Mouse (Mus musculus): Measurements from ENCODE around the gene Ankrd34a. TPM values are rescaled to one million over a fixed set of nuclear protein-coding genes. Genes with fewer than 3 reads are reported as not detected.
"Not testable (repeated sequence)": the region's sequence is repeated elsewhere in the genome, so short reads cannot be mapped to it uniquely, and the experiment has no call there.

The Ankrd34a gene
- total RNA-seq, 2 experiments from 2014 or later: 0.59 to 0.92 TPM

DNA sequence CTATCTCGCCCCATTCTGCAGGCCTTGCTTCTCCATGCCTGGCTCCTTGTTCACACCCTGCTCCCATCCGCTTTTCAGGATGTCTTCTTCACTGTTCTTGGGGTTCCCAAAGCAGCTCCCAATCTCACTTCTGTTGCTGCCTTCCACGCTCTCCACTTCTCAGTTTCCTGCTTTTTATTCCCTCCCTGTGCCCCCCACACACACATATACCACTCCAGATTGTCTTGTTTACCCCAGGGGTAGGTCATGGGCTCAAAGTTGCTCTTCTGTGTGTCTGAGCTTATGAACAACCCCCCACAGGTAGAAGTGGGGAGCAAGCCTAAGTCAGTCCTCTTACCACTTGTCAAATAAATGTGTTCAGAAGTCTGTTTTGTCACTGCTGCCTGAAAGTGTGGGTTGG lies 3.0 kb downstream of the Ankrd34a start:
- intact Hi-C loops (cut with DNase I): loop anchor here (5.0 kb wide), 1 partner anchor 38 kb away; the partner anchor contains the start of genes Gm42957 and Pex11b
- DNase-seq: no peak

DNA sequence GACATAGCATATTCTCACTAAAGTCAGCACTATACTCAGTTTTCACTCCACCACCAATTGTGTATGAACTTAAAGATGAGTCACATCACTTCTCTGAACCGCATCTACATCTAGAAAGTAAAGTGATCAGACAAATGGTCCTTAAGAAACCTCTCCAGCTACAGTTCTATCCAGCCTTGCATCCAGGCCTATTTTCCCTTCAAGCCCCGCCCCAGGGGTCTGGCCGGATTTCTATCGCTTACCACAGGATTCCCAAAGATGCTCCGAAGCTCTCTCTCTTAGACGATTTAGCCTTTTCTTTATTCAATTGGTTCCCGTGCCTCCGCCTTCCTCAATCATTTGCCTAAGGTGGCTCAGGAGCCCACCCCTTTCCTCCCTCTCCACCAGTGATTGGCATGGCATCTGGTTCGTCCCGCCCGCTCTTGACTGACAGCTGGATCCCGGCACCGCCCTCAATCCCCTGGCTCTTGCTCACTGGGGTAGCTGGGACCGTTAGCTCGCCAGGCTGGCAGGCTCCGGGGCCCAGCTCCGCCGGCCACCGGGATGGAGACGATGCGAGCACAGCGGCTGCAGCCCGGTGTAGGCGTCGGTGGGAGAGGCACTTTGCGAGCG lies 4.3 kb downstream of the Ankrd34a start, which contains the start of gene Lix1l:
Gene Lix1l, plus strand, starts transcription at position 511 of the 612 bp plus-strand sequence.
- intact Hi-C loops (cut with DNase I): no loop called here
- DNase-seq: peak; percentile 90 to 93

DNA sequence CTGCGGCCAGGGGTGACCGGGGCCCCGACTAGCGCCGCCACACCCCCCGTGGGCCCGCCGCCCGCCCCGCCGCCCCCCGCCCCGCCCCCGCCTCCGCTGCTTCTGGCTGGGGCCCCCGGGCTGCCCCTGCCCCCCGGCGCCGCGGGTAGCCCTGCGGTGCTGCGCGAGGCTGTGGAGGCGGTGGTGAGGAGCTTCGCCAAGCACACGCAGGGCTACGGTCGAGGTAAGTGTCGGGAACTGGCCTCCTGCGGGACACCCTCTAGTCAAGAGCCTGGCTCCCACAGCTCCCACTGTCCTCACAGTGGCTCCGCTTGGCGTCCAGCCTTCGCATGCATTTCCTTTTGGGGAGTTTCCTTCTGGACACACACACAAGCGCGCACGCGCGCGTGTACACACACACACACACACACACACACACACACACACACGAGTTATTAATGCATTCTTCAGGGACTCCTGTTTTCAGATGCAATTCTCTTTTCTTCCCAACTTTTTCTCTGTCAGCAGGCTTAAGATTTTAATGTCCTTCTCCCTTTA lies 4.9 kb downstream of the Ankrd34a start:
- peak; percentile 54 to 69 for DNase-seq
- intact Hi-C loops (cut with DNase I): no loop called here

DNA sequence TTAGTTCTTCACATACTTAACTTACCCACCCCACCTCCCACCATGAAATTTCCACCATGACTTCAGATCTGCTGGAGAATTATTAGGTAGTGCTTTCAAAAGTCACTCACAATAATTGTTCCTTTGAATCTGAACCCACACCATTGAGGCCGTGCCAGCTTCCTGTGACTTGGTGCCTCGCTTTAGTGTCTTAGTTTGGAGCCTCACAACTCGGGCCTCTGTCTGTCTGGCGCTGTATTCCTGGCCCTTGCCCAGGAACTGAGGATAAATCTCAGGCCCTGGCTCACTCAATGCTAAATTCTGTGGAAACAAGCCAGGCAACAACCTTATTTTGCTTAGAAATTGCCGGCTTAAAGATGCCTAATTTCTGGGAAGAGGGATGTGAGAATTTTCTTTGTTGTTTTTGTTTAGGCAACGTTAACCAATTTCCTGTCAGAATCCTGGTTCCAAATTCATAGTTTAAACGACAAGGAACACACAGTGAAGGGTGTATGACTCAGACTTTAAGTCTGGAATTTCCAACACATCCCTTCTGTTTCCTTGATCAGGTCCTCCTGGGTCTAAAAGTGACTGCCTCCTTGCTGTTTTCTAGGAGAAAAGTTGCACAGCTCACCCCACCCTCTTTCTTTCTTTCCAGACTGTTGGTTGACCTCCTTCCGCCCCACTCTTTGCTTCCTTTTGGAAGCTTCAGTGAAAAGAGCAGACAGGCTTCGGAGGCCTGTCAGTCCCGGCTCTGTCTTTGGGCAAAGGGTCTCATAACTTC lies 5.7 kb downstream of the Ankrd34a start:
- DNase-seq: no peak
- intact Hi-C loops (cut with DNase I): no loop called here

DNA sequence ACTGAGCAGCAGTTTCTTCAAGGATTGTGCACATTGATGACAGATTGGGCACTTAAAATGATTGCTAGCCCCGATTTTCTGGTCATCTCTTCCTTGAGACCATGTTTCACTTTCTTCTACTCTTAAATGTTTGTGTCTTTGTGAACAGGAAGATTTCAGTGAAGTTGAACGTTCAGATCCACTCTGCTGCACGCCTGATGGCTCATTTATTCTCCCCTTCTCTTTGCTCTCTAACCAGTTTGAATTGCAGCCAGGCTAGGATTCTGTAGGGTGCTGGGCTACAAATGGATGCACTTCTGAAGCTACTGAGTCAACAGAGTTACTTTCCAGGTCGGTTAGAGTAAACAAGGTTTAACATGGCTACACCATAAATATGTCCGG lies 6.3 kb downstream of the Ankrd34a start:
- intact Hi-C loops (cut with DNase I): no loop called here
- DNase-seq: no peak

DNA sequence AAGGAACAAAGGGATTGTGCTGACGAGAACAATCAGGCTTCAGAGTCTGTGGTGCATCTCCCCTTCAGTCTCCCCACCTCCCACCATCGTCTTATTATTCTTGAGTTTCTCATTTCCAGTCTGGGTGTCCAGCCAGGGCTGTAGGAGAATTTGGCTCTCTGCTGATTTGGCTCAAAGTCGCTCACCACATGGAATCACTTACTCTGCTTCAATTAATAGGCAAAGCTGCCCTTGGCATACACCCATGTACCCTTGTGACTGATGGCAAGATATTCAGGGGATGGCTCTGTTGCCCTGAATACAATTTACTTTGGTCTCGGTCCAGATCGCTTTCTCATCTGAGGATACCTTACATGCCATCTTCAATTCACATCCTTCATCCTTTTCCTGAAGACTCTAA lies 6.9 kb downstream of the Ankrd34a start:
- no peak for DNase-seq

DNA sequence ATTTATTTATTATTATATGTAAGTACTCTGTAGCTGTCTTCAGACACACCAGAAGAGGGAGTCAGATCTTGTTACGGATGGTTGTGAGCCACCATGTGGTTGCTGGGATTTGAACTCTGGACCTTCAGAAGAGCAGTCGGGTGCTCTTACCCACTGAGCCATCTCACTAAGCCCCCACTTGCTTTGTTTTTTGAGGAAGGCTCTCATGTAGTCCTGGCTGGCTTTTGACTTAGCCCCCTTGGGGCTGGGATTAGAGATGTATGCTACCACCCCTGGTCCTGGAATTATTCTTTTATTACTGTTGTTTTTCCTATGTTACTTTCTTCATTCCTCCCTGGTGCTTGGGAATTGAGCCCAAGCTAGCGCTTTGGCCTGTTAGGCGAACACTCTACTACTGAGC lies 9.6 kb downstream of the Ankrd34a start:
- DNase-seq; intact Hi-C loops (cut with DNase I): not testable (repeated sequence)

More for the DNA sequence above, 6.9 kb downstream of the Ankrd34a start:
- intact Hi-C loops (cut with DNase I): no loop called here

DNA sequence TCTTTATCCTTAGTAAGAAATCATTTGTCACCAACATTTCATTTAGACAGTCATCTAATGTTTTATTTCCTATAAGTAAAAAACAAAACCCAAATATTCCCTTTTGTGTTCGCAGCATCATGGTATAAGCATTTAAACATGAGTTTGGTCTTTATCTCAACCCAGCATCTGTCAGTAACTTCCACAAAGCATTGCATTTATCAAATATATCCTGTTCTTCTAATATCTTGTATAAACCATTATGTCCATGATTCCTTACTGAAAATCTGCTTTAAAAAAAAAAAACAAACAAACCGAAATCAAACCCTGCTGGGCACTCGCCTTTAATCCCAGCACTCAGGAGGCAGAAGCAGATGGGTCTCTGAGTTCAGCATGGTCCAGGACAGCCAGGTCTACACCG lies 10.2 kb downstream of the Ankrd34a start:
- DNase-seq: no peak
- intact Hi-C loops (cut with DNase I): no loop called here

DNA sequence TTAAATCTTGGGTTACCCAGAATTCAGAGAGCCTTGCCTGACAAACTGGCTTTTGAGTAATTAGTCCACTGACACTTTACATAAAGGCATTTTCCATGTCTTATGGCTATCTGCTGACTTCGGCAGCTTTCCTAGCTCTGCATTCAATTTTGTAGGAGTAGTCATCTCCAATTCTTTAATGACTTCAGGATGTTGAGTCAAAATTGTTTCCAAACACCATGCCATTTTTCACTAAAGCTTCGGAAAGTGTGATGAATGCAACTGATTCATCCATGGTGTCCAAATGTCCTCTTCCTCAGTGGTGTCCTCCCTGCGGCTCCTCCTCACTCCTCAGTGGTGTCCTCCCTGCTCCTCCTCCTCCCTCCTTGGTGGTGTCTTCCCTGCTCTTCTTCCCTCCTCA lies 21.5 kb downstream of the Ankrd34a start:
- intact Hi-C loops (cut with DNase I): no loop called here
- no peak for DNase-seq

DNA sequence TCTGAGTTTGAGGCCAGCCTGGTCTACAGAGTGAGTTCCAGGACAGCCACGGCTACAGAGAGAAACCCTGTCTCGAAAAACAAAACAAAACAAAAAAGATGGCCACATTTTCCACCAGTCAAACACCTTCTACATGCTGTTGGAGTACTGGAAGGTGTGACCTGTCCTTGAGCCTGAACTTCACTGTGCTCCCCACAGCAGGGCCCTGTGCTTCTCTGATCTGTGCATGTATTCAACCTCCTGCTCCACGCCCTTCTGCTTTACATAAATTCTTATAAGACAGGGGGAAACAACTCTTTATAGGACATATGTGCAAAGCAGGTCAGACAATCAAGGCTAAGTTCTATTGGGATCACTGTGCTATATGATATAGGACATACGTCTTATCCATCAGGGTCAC lies 26.8 kb downstream of the Ankrd34a start:
- no peak for DNase-seq
- intact Hi-C loops (cut with DNase I): no loop called here

DNA sequence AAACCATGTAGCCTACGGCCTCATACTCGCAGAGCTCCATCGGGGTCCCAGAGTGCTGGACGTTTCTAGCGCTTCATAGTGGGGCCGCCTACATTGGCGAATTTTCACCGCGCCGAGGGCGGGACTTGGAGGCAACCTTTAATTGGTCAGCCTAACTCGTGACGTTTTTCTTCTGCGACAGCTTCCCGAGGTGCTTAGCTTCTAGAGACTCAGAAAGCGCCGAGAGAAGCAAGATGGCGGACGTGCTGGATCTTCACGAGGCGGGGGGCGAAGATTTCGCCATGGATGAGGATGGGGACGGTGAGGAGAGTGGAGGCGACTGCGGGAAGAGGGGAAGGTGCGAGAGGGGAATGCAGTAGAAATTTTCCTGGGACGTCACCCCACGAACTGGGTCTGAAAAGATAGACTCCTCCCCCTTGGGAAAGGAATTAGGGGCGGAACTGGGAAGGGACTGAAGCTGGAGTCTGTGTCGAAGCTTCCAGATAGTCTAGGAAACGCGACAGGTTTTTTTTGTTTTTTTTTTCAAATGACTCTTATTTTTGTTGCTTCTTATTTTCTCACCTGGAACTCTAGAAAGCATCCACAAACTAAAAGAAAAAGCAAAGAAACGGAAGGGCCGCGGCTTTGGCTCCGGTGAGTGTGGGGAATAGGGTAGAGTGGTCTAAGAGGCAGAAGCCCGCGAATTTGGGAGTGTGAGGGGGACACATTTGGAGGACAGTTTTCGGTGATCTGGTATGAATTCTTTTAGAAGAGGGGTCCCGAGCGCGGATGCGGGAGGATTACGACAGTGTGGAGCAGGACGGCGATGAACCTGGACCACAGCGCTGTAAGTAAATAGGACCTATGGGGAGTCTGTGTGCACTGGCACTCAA lies 33.5 kb downstream of the Ankrd34a start, which contains the start of gene Rbm8a:
Gene Rbm8a, plus strand, starts transcription at position 205 of the 872 bp plus-strand sequence.
- intact Hi-C loops (cut with DNase I): no loop called here
- peak; percentile 93 to 95 for DNase-seq

DNA sequence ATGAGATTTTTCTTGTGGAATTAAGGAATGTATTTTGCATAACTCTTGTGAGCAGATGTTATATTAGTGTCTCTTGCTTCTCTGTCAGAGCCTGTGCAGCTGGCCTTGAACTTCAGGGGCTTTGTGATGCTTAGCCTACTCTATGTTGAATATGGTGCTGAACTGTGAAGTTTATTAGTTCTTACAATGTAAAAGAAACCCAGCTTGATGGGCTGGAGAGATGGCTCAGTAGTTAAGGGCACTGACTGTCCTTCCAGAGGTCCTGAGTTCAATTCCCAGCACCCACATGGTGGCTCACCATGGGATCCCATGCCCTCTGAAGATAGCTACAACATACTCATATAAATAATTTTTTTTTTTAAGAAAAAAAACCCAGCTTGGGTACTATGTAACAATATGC lies 35.6 kb downstream of the Ankrd34a start:
- DNase-seq: no peak
- intact Hi-C loops (cut with DNase I): no loop called here

DNA sequence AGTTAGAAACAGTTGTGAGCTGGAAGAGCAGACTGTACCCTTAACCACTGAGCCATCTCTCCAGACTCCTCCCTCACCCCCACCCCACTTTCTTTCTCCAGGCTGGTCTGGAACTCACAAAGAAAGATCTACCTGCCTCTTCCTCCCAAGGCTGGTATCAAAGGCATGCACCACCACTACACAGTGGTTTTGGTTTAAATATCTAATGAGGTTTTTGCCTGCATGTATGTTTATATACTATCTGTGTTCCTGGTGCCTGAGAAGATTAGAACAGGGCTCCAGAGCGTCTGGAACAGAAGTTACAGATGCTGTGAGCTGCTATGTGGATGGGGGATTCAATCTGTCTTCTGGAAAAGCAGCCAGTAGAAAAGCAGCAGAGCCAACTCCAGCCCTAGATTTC lies 37.6 kb downstream of the Ankrd34a start:
- intact Hi-C loops (cut with DNase I): no loop called here
- no peak for DNase-seq

DNA sequence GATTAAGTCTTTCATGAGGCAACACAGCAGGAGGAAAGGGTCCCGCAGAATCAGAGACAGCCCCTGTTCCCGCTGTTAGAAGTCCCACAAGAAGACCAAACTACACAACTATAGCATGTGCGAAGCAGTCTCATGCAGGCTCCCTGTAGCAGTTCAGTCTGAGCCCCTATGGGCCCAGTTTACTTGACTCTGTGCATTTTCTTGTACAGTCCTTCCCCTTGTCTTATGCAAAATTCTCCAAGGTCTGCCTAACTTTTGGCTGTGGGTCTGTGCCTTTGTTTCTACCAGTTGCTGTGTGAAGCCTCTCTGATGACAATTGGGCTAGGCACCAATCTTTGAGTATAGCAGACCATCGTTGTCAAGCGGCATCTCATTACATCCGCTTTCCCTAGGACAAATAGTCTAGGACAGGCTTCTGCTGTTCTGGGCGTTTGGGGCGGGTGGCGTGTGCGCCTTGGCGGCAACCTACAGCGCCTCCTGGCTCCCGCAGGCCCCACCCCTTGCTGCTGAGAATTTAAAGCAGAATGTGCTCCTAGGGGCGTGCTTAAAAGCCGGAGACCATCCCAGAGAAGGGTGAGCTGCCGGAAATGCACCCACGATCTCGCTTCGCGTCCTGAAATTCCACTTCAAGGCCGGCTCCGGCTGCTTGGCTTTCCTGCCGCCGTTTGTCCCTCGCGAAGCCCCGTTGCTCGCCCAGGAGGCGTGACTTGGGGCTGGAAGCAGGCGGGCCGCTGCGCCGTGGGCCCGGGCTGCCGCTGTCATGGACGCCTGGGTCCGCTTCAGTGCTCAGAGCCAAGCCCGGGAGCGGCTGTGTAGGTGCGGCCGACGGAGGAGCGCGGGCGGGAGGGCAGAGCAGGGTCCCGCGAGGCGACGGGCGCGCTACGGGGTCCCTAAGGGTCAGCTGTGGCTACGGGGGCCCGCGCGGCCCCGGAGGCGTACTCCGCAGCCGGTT lies 38.8 kb downstream of the Ankrd34a start, which contains the start of the genes Pex11b and Gm42957:
Gene Pex11b, plus strand, starts transcription at position 449 of the 952 bp plus-strand sequence.
Gene Gm42957, plus strand, starts transcription at position 547 of the 952 bp plus-strand sequence.
- intact Hi-C loops (cut with DNase I): loop anchor here (5.0 kb wide), 2 partner anchors 38 to 53 kb away; partner anchors contain the start of gene Ankrd34a
- peak; percentile 81 to 84 for DNase-seq

DNA sequence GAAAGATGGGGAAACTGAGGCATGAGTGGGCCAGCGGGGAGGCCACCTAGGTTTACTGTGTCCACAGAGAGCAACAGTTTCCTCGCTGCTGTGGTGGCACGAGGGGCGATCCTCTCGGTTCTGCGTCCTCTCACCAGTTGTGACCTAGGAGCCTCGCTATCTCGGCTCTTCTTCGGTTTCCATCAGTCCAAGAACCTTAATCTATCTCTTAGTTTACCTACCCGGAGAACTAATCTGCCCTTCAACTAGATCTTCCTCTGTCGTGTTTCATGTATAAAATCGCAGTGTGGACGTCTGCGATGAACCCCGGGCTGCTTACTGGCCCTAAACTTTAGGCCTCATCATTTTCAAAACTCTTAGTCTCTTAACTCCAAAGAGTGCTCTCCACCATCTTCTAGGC lies 39.5 kb downstream of the Ankrd34a start:
- DNase-seq: no peak
- intact Hi-C loops (cut with DNase I): loop anchor here (2.0 to 5.0 kb wide), 3 partner anchors 39 to 89 kb away; partner anchors contain the start of gene Ankrd34a

DNA sequence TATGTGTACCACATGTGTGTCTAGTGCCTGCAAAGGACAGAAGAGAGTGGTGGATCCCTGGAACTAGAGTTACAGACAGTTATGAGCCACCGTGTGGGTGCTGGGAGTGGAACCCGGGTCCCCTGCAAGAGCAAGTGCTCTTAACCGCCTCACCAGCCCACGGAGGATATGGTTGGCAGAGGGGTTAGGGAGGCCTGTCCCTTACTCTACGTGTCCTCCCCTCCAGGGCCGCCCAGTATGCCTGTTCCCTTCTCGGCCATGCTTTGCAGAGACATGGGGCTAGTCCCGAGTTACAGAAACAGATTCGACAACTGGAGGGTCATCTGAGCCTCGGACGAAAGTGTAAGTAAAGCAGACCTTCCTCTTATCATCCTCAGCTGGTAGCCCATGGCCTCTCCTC lies 40.0 kb downstream of the Ankrd34a start:
- intact Hi-C loops (cut with DNase I): loop anchor here (2.0 to 5.0 kb wide), 3 partner anchors 39 to 90 kb away; partner anchors contain the start of gene Ankrd34a
- DNase-seq: no peak

DNA sequence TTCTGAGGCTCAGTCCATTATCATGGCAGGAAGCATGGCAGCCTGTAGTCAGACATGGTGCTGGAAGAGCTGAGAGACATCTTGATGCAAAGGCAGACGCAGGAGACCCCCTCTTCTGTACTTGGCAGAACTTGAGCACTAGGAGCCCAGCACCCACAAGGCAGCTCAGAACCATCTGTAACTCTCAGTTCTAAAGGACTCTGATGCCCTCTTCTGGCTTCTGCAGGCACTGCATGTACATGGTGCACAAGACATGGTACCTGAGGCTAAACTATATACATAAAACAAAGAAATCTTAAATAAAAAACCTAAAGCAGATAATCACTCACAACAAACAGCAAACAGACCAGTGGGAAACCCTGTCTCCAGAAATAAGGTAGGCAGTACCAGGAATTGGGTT lies 42.8 kb downstream of the Ankrd34a start:
- DNase-seq: peak; percentile 48 to 51
- intact Hi-C loops (cut with DNase I): loop anchor here (5.0 kb wide), 2 partner anchors 42 to 57 kb away; partner anchors contain the start of gene Ankrd34a

DNA sequence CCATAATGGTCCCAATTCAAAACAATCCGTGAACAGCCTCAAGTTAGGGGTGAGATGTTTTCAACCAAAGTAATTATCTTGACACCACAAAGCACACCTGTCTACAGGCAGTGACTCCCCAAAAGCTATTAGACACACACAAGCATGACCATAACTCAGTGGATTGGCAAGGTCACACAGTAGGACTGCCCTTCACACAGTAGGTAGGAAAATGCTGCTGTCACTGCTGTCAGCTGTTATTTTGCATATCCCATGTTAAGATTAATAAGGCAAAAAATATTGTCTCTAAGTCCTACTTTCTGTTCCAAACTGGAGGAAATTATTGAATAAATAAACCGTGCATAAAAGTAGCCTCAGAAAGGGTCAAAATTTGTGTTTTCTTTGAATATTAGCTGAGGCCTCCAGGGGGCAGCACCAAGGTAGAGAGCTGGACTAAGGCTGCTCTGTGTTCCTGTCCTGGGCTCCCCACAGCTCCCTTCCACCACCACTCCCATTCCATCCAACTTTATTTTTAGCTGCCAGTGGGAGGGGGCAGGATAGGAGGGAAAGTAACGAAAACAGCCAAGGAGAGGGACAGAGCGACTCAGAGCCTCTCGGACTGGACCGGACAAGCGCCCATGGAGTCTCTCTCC lies 48.7 kb downstream of the Ankrd34a start, which contains the start of gene Itga10:
Gene Itga10, plus strand, starts transcription at position 567 of the 632 bp plus-strand sequence.
- DNase-seq: peak; percentile 28 to 44
- intact Hi-C loops (cut with DNase I): no loop called here
